Mouse (Mus musculus) forebrain, embryonic 14.5 days (tissue): Measurements from ENCODE around the gene Trpc5os. TPM values are rescaled to one million over a fixed set of nuclear protein-coding genes. Genes with fewer than 3 reads are reported as not detected.

ENCODE experiments used
- polyA plus RNA-seq: library from polyadenylated mRNA; unstranded; fragments of >200 nt; fragmentation: Nextera tagmentation; extraction: Ambion mirVana; gene quantifications from 2 replicates; pipeline ENCODE4 v1.2.1, GENCODE M21; 2014

The Trpc5os gene
- polyA plus RNA-seq, 1 experiment from 2014 or later, result not detected

Other genes with a start within 250 kb of the Trpc5os start
- 17.4 and 19.5 TPM in 2 replicates for gene Alg13, start 138.8 kb upstream of the Trpc5os start, polyA plus RNA-seq
- 0.63 and 0.98 TPM in 2 replicates for gene Trpc5, start 231.6 kb downstream of the Trpc5os start, polyA plus RNA-seq
- gene Rtl4, start 232.3 kb downstream of the Trpc5os start, polyA plus RNA-seq, result 0.24 and 0.82 TPM in 2 replicates